ENCODE assay signal across 9 mouse cellular contexts in the genomic region with DNA sequence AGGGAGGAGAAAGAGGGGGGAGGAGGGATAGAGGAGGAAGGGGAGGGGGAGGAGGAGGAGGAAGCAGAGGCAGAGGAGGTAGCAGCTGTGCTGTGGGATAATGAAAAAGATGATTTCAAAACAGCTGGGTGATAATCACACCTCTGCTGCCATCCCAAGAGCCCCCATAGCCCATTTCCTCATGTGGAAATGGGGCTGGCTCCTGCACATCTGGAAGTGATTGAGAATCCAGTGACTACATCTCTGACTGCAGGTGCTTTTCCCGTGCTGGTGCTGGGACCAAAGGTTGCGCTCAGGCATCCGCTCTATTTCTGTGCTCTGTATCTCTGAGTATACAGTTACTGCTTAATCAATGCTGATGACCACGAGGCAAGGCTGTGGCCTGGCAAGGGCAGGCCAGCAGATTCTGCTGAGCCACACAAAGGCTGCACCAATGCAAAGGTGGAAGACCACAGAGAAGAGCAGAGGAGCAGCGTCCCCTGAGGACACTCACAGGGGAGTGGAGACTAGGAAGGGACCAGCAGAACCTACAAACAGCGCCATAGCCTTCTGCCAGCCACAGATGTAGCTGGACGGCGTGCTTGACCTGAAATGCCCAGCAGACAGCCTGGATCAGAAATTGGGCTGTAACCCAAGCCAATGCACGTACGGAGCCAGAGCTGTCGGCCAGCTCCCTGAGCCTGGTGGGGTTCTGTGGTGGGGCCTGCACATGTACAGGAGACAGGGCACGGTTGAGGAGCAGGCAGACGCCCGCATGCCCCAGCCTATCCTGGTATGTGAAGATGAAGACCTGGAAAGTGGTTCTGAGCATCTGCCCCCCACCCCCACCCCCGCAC.
DNase-seq lines count a peak whose midpoint lies in the region; ATAC-seq and TF ChIP-seq lines count a peak whose summit lies in the region.
"Had no signal": no experiment of that assay in that cellular context is flagged by ENCODE, and none has a peak within 500 bp of the region (broad histone marks: within the 10 kb centered on the region; RNA-seq: fewer than 3 reads in every experiment).

No protein-coding gene starts in this region.

- no peak for TF ChIP-seq POLR2A in brain, embryonic 14.5 days (IDR thresholded peaks at IDR 0.05; ENCODE audit: borderline replicate concordance, extremely low read depth, insufficient read depth, insufficient read length, poor library complexity, severe bottlenecking)

- intact Hi-C loops in heart, postnatal 14 days (cut with DNase I): no loop called here

- H3K9ac ChIP-seq in forebrain, embryonic 13.5 days: no peak overlapping the region
- H3K9ac ChIP-seq: embryonic facial prominence, embryonic 12.5 days had no signal

- H3K9me3 ChIP-seq in forebrain, embryonic 10.5 days: no peaks in the 10 kb centered on the region
- H3K9me3 ChIP-seq in forebrain, embryonic 13.5 days (replicated peaks): no peaks in the 10 kb centered on the region
- no peaks in the 10 kb centered on the region for H3K9me3 ChIP-seq in embryonic facial prominence, embryonic 10.5 days
- H3K9me3 ChIP-seq: embryonic facial prominence, embryonic 12.5 days had no signal

- H3K27me3 ChIP-seq in forebrain, embryonic 10.5 days (ENCODE audit: poor library complexity, severe bottlenecking): no peaks in the 10 kb centered on the region
- no peaks in the 10 kb centered on the region for H3K27me3 ChIP-seq in forebrain, embryonic 13.5 days
- peaks cover 8% of the 10 kb centered on the region; the same call in 1 of the 2 replicates for H3K27me3 ChIP-seq in embryonic facial prominence, embryonic 10.5 days (replicated peaks; ENCODE audit: low read depth, poor library complexity, severe bottlenecking)

- H3K4me1 ChIP-seq in forebrain, embryonic 10.5 days: peaks cover 19% of the 10 kb centered on the region
- 0 out of 2 replicates have a peak, but pooled peaks cover 4% of the 10 kb centered on the region for H3K4me1 ChIP-seq in forebrain, embryonic 13.5 days
- H3K4me1 ChIP-seq in embryonic facial prominence, embryonic 10.5 days: peaks cover 30% of the 10 kb centered on the region

- no peak for ATAC-seq in forebrain, embryonic 13.5 days

- peak overlapping the region; percentile 0; the same call in 1 of the 2 replicates for H3K27ac ChIP-seq in forebrain, embryonic 10.5 days
- no peak overlapping the region for H3K27ac ChIP-seq in forebrain, embryonic 13.5 days
- peak overlapping the region; percentile 57; the same call in 1 of the 2 replicates for H3K27ac ChIP-seq in embryonic facial prominence, embryonic 10.5 days (replicated peaks)
- H3K27ac ChIP-seq: embryonic facial prominence, embryonic 12.5 days had no signal

- WGBS in forebrain, embryonic 10.5 days: 82% methylated on average over 15 of the region's 15 CpGs
- WGBS in forebrain, embryonic 13.5 days: 83% methylated on average over 15 of the region's 15 CpGs
- WGBS in embryonic facial prominence, embryonic 10.5 days: 66% methylated on average over 15 of the region's 15 CpGs

- no peaks in the 10 kb centered on the region for H3K36me3 ChIP-seq in forebrain, embryonic 10.5 days (replicated peaks)
- no peaks in the 10 kb centered on the region for H3K36me3 ChIP-seq in forebrain, embryonic 13.5 days (ENCODE audit: poor library complexity, severe bottlenecking)
- H3K36me3 ChIP-seq in embryonic facial prominence, embryonic 10.5 days (replicated peaks): no peaks in the 10 kb centered on the region
- H3K36me3 ChIP-seq: embryonic facial prominence, embryonic 12.5 days had no signal

- peak; percentile 25 for DNase-seq in forebrain, embryonic 10.5 days (ENCODE audit: extremely low spot score, low spot score)
- peak; percentile 41 for DNase-seq in brain, embryonic 14.5 days (ENCODE audit: low read depth)
- peak; percentile 67 for DNase-seq in embryonic facial prominence, embryonic 10.5 days (ENCODE audit: low spot score)
- peak; percentile 42 to 65 for DNase-seq in heart, postnatal 14 days
- DNase-seq in right cerebral cortex, postnatal 36 days (ENCODE audit: low spot score in 2 of 2): no peak
- no peak for DNase-seq in right cerebral cortex, postnatal 14 days
- DNase-seq in urinary bladder, postnatal 4 days (ENCODE audit: low spot score in 2 of 2): no peak

- no peak overlapping the region for H3K4me3 ChIP-seq in forebrain, embryonic 10.5 days
- no peak overlapping the region for H3K4me3 ChIP-seq in forebrain, embryonic 13.5 days
- H3K4me3 ChIP-seq in embryonic facial prominence, embryonic 10.5 days: no peak overlapping the region
- H3K4me3 ChIP-seq: embryonic facial prominence, embryonic 12.5 days had no signal

- TF ChIP-seq CTCF in brain, embryonic 14.5 days (IDR thresholded peaks at IDR 0.05; ENCODE audit: borderline replicate concordance, extremely low read depth, insufficient read depth, insufficient read length): no peak

- no peak overlapping the region for H3K4me2 ChIP-seq in forebrain, embryonic 13.5 days
- H3K4me2 ChIP-seq: embryonic facial prominence, embryonic 12.5 days had no signal

Comparison
In these comparisons a context has a peak if more than half of its experiments do, and no peak if none do; other contexts are left out.
1. DNase-seq: peak in forebrain, embryonic 10.5 days (single experiment), brain, embryonic 14.5 days (single experiment), embryonic facial prominence, embryonic 10.5 days (single experiment) and heart, postnatal 14 days (2 of 2); none in right cerebral cortex, postnatal 36 days (0 of 2), right cerebral cortex, postnatal 14 days (single experiment) and urinary bladder, postnatal 4 days (0 of 2).